Mouse (Mus musculus): ENCODE results near the gene Sox13.

DNA sequence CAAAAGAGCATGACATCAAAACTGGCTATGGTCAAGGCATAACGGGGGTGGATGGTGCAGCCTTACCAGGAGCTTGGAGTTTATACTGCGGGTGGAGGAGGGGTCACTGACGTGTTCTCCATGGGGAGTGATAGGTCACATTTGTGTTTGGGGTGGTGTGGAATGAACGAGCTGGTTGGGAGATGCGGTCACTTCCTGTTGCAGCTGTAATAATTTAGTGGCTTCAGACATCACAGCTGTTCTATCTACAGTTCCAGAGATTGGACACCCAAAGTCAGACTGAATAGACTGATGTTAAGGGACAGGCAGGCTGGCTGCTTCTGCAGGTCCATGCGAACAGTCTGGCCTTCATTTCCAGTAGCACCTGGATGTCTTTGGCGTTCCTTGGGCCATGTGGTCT lies 46.9 kb upstream of the Sox13 start:
- TF ChIP-seq CTCF (IDR thresholded peaks at IDR 0.05) (no peak), EP300 (IDR thresholded peaks at IDR 0.05) (no peak)
